Mouse (Mus musculus): Measurements from ENCODE around the gene Dlgap1. TPM values are rescaled to one million over a fixed set of nuclear protein-coding genes. Genes with fewer than 3 reads are reported as not detected.

Gene Dlgap1
- polyA plus RNA-seq, 1 experiment: 0.06 TPM

DNA sequence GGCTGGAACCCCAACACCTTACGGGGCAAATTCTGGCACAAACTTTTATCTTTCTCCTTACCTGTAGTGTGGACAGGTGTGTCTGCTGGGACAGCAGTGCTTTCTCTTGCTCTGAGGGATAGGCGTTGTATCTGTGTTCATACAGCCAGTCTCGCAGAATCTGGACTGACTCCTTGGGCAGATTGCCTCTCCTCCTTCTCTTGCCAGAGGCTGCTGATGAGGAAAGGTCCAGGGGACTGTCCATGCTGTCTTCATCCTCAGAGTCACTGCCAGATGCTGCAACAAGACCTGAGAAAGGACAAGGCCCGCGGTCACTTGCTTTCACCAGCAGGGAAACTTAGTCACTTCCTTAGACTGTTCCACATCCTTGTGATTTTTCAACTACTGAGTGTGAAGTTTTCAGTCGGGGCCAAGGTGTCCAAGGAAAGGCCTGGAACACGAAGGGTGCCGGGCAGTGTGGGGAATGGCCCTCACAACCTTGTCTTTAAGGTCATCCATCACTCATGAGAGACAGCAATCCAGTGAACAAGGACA lies 877.3 kb downstream of the Dlgap1 start:
- H3K27ac ChIP-seq (ENCODE audit: insufficient read depth, low read length): no peak overlapping the region
- DNase-seq (ENCODE audit: low read depth in 1 of 2, low spot score in 2 of 2): no peak

GRCm38 (mm10) chr17:70847086-70847485 lies 878.2 kb downstream of the Dlgap1 start:
- Histone ChIP-seq H3K27ac (ENCODE audit: insufficient read depth, low read length) (no peak overlapping the region), H3K4me3 (ENCODE audit: extremely low read depth, insufficient read depth, insufficient read length) (no peak overlapping the region), H3K36me3 (ENCODE audit: control insufficient read depth, insufficient read depth, low read length) (peaks cover 25% of the 10 kb centered on the region), H3K4me1 (ENCODE audit: control insufficient read depth, insufficient read depth, insufficient read length) (0 out of 2 replicates have a peak, but pooled peaks cover 6% of the 10 kb centered on the region), H3K27me3 (ENCODE audit: control insufficient read depth, insufficient read depth, low read length) (no peaks in the 10 kb centered on the region)
- TF ChIP-seq CTCF (IDR thresholded peaks at IDR 0.05; ENCODE audit: extremely low read depth, insufficient read depth, insufficient read length, insufficient replicate concordance) (peak; percentile 37; the same call in 1 of the 2 replicates), POLR2A (IDR thresholded peaks at IDR 0.05; ENCODE audit: low read depth, low read length) (no peak)
- peak; percentile 64 to 70 for DNase-seq (ENCODE audit: low read depth in 1 of 2, low spot score in 2 of 2)
- 1% methylated on average over 4 of the region's 4 CpGs for WGBS

More for the DNA sequence above, 877.3 kb downstream of the Dlgap1 start:
- Histone ChIP-seq H3K36me3 (ENCODE audit: control insufficient read depth, insufficient read depth, low read length) (peaks cover 26% of the 10 kb centered on the region), H3K4me1 (ENCODE audit: control insufficient read depth, insufficient read depth, insufficient read length) (0 out of 2 replicates have a peak, but pooled peaks cover 6% of the 10 kb centered on the region), H3K4me3 (ENCODE audit: extremely low read depth, insufficient read depth, insufficient read length) (no peak overlapping the region), H3K27me3 (ENCODE audit: control insufficient read depth, insufficient read depth, low read length) (no peaks in the 10 kb centered on the region)
- 70% methylated on average over 8 of the region's 8 CpGs for WGBS
- no peak for TF ChIP-seq POLR2A (IDR thresholded peaks at IDR 0.05; ENCODE audit: low read depth, low read length)
- TF ChIP-seq CTCF (IDR thresholded peaks at IDR 0.05; ENCODE audit: extremely low read depth, insufficient read depth, insufficient read length, insufficient replicate concordance): no peak

GRCm38 (mm10) chr17:70847751-70848510 lies 879.1 kb downstream of the Dlgap1 start:
- DNase-seq (ENCODE audit: low read depth in 1 of 2, low spot score in 2 of 2): peak in 1 of 2 experiments; percentile 12
- WGBS: 5% methylated on average over 17 of the region's 17 CpGs

GRCm38 (mm10) chr17:70848511-70849398 lies 879.9 kb downstream of the Dlgap1 start:
- DNase-seq (ENCODE audit: low read depth in 1 of 2, low spot score in 2 of 2): peak in 1 of 2 experiments; percentile 25
- peaks cover 6% of the 10 kb centered on the region for H3K4me1 ChIP-seq (ENCODE audit: control insufficient read depth, insufficient read depth, insufficient read length)
- H3K27ac ChIP-seq (ENCODE audit: insufficient read depth, low read length): peak overlapping the region; percentile 88
- peaks cover 14% of the 10 kb centered on the region for H3K36me3 ChIP-seq (ENCODE audit: control insufficient read depth, insufficient read depth, low read length)
- TF ChIP-seq POLR2A (IDR thresholded peaks at IDR 0.05; ENCODE audit: low read depth, low read length) (no peak), CTCF (IDR thresholded peaks at IDR 0.05; ENCODE audit: extremely low read depth, insufficient read depth, insufficient read length, insufficient replicate concordance) (no peak)
- 1% methylated on average over 23 of the region's 23 CpGs for WGBS
- no peaks in the 10 kb centered on the region for H3K27me3 ChIP-seq (ENCODE audit: control insufficient read depth, insufficient read depth, low read length)
- H3K4me3 ChIP-seq (ENCODE audit: extremely low read depth, insufficient read depth, insufficient read length): peak overlapping the region; percentile 82

More at GRCm38 (mm10) chr17:70847751-70848510, 879.1 kb downstream of the Dlgap1 start:
- no peak for TF ChIP-seq CTCF (IDR thresholded peaks at IDR 0.05; ENCODE audit: extremely low read depth, insufficient read depth, insufficient read length, insufficient replicate concordance)
- no peak for TF ChIP-seq POLR2A (IDR thresholded peaks at IDR 0.05; ENCODE audit: low read depth, low read length)
- H3K36me3 ChIP-seq (ENCODE audit: control insufficient read depth, insufficient read depth, low read length): peaks cover 21% of the 10 kb centered on the region
- H3K27me3 ChIP-seq (ENCODE audit: control insufficient read depth, insufficient read depth, low read length): no peaks in the 10 kb centered on the region
- peak overlapping the region; percentile 82 for H3K4me3 ChIP-seq (ENCODE audit: extremely low read depth, insufficient read depth, insufficient read length)
- peaks cover 6% of the 10 kb centered on the region; the same call in 1 of the 2 replicates for H3K4me1 ChIP-seq (ENCODE audit: control insufficient read depth, insufficient read depth, insufficient read length)
- H3K27ac ChIP-seq (ENCODE audit: insufficient read depth, low read length): peak overlapping the region; percentile 12

GRCm38 (mm10) chr17:70849399-70850232 lies 880.7 kb downstream of the Dlgap1 start:
- under 1% methylated on average over 33 of the region's 33 CpGs for WGBS
- Histone ChIP-seq H3K27me3 (ENCODE audit: control insufficient read depth, insufficient read depth, low read length) (no peaks in the 10 kb centered on the region), H3K4me3 (ENCODE audit: extremely low read depth, insufficient read depth, insufficient read length) (peak overlapping the region; percentile 82), H3K36me3 (ENCODE audit: control insufficient read depth, insufficient read depth, low read length) (peaks cover 12% of the 10 kb centered on the region), H3K27ac (ENCODE audit: insufficient read depth, low read length) (peak overlapping the region; percentile 88), H3K4me1 (ENCODE audit: control insufficient read depth, insufficient read depth, insufficient read length) (peaks cover 6% of the 10 kb centered on the region)
- DNase-seq (ENCODE audit: low read depth in 1 of 2, low spot score in 2 of 2): peak; percentile 78 to 80
- TF ChIP-seq POLR2A (IDR thresholded peaks at IDR 0.05; ENCODE audit: low read depth, low read length) (peak; percentile 12), CTCF (IDR thresholded peaks at IDR 0.05; ENCODE audit: extremely low read depth, insufficient read depth, insufficient read length, insufficient replicate concordance) (no peak)

Measured in spleen, adult 2 months (tissue).